Mouse (Mus musculus) retina, postnatal 7 days (tissue): Measurements from ENCODE around the gene Pcolce.
A peak's percentile ranks its signal among the peaks of the same experiment; 100 is the strongest.

ENCODE experiments used
- DNase-seq: peaks from one replicate; pipeline ENCODE4 v3.0.0-alpha.2; 2012; ENCODE audit warnings: low read depth, low spot score

Gene Pcolce

DNA sequence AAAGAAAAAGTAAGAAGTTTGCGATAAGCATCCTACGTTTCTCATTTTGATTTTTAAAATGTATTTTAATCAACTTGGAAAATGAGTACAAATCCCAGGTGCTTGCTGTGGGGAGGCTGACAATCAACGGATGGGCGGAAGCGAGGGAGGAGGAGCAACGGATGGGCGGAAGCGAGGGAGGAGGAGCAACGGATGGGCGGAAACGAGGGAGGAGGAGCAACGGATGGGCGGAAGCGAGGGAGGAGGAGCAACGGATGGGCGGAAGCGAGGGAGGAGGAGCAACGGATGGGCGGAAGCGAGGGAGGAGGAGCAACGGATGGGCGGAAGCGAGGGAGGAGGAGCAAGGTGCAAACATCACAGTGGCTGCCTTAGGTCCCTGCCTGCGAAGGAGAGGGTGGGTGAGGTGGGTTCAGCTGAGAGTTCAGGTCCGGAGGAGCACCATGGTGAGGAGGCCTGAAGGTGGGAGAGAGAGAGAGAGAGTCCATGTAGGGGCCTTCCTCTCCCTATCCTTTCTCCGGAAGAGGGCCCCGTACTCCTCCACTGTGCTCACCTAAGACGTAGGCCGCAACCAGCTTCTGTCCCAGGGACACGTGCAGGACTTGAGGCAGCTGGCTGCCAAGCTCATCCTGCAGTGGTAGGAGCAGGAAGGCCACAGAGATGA, 16.9 kb downstream of the Pcolce start:
- DNase-seq, result no peak

DNA sequence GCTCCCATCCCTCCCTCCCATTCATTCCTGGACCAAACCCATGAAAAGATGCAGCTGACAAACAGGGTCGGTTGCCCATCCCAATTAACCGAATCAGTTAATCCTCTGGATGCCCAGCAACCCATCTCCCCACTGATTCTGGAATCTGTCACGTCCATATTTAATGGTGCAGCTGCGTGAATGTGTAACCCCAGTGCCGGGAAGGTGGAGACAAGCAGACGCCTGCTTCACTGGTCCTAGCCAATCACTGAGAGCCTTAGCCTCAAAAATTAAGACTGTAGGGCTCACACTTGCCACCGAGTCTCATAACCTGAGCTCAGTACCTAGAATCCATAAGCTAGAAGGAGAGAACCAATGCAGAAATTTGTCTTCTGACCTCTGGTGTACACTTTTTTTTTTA, 17.7 kb downstream of the Pcolce start:
- no peak for DNase-seq

DNA sequence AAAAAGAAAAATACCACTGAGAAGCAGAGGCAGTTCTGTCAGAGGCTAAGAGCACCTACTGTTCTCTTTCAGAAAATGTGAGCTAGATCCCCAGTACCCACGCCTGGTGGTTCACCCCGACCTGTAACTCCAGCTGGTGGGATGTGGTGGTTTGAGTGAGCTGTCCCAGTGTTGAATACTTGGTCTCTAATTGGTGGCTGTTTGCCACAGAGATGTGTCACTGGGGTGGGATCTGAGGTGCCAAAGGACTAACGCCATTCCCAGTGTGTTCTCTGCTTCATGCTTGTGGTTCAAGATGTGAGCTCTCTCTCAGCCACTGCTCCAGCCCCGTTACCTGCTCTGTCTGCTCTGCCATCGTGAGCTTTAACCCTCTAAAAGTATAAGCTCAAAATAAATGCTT, 23.1 kb downstream of the Pcolce start:
- no peak for DNase-seq

DNA sequence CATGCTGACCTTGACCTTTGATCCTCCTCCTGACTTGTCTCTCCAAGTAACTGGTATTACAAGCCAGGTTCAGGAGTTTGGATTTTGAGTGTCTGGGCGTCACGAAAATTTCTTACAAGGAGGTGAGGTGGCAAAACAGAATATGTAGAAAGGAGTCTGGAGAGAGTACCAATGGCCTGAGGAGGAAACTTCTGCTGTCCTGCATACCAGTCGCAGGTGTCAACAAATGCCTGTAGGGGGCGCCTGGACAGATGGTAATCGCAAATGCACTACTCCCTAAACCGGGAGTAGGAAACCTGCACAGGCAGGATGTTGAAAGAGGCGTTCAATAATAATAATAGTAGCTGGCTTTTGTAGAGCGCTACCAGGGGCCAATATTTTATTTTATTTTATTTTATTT, 28.6 kb downstream of the Pcolce start:
- DNase-seq, result peak; percentile 54

DNA sequence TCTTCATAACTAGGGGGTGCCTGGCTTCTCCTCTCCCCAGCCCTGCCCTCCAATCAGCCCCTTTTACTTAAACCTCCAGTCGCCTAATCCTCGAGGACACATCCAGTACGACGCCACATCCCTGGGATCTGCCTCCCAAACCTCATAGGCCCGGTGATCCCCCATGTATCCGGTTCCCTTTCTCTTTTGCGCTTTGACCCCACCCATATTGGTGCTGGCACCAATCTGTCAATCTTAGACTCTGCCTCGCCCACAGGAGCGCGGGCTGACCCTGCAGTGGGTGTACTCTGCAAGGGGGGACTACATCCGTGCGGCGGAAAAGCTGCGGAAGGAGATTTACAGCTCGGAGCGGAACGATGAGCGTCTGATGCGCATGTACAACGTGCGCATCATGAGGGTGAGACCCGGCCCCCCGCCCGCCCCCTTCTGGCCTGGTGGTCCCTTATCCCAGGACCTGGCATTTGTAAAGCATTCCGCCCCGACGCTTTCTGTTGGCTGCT, 29.9 kb downstream of the Pcolce start:
- DNase-seq, result peak; percentile 40

DNA sequence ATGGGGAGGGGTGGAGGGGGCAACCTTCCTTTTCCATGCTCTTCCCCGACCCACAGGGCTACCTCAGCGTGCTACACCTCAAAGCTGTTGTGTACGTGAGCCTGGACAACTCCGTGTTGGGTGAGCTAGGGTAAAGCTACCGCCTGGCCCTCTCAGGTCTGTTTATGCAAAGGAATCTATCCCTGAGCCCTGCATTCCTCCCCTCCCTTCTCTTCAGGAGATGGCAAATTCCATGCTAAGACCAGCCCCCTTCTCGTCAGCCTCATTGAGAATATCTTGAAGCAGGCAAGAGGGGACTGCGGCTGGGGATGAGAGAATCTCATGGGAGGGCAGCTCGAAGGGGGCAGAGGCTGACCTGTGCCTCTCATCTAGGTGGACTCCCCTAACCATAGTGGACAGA, 30.9 kb downstream of the Pcolce start:
- no peak for DNase-seq

DNA sequence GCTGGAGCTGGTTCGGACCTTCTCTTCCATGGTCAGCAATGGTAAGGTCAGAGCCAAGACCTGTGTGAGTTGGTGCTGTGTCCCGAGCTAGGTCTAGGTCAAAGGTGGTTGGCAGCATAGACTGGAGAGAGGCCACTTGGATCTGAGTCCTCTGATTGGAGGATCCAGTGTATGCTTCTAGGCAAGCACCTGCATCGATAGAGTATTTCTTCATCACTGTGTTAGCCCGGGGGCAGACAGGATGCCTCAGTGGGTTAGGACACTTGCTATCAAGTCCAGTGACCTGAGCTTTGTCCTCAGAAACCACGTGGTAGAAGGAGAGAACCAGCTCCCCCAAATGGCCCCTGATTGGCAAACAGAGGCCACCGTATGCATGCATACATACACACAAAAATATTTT, 33.3 kb downstream of the Pcolce start:
- DNase-seq, result no peak

DNA sequence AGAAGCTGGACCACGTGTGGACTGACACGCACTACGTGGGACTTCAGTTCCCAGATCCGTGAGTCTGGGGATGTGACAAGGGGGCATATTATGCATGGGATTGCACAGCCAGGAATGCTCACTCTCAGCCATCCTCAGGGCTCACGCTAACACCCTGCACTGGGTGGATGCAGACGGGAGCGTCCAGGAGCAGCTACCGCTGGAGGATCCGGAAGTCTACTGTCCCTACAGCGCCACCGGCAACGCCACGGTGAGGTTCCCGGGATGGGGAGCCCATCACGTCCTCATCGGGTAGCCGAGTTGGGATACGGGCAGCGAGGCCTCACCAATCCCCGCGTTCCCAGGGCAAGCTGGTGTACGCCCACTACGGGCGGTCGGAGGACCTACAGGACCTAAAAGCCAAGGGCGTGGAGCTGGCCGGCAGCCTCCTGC, 39.1 kb downstream of the Pcolce start:
- no peak for DNase-seq

DNA sequence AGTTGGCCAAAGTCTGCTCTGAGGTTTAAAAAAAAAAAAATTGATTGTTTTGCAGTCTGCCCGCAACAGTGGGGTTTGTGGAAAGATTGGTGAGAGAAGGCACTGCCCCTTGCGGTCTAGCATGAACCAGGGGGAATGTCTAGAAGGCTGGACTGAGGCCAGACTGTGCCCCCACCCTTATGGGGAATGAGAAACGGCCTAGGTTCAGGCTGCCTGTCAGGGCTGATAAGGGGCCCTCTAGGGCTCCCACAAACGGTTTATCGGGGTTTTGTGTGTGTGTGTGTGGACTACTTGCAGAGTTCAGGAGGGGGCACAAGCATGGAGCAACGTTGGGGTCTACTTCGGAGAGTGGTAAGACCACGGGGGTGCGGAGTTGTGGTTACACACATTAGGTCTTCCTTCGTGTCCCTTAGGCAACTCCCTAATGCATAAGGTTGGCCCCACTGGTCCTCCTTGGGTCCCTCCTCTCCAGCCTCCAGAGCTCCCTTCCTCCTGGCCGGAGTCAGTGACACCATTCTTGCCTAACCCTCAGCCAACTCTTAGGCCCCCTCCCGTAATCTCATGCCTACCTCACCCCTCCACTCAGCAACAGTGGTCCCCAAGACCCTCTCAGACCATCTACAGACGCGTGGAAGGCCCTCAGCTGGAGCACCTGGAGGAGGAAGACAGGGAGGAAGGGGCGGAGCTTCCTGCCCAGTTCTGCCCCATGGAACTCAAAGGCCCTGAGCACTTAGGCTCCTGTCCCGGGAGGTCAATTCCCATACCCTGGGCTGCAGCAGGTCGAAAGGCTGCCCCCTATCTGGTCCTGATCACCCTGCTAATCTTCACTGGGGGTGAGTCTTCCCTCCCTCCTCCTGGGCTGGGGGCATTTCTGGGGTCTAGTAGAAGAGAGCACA, 42.6 kb downstream of the Pcolce start:
- no peak for DNase-seq

DNA sequence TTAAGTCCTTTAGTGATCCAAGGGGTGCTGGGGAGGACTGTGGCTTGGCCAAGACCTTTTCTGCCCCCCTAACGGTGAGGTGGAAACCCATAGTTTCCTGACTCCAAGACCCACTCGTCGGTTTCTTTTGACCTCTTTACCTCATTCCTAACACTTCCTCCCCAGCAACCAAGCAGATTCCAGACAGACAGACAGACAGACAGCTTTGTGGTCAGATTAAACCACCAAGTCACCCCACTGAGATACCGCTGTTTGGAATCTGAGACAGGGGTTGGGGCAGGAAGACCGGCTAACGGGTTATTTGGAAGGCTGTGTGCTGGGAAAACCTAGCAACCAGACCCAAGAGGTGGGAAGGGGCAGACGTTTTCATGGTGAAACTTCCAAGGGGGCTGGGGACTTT, 43.4 kb downstream of the Pcolce start:
- no peak for DNase-seq

DNA sequence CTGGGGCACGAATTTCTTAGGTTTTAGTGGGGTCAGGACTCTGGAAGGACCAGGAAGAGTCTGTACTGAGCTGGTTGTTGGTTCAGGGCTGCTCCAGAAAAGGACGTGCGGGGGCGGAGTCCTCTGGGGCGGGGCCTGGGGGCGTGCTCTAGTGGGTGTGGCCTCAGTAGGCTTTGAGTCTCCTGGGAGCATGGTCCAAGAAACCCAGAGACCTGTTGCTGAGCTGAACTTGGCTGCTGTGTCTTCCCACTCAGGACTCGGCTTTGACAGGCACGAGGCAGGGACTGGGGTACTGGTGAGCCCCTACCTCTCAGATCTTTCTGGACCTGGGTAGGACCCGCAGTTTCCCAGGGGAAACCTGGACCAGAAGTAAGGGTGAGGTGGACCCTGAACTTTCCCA, 43.9 kb downstream of the Pcolce start, which contains the start of gene Tfr2:
Tfr2 (plus strand) TSS at position 176 of the 400 bp plus-strand sequence.
- no peak for DNase-seq

DNA sequence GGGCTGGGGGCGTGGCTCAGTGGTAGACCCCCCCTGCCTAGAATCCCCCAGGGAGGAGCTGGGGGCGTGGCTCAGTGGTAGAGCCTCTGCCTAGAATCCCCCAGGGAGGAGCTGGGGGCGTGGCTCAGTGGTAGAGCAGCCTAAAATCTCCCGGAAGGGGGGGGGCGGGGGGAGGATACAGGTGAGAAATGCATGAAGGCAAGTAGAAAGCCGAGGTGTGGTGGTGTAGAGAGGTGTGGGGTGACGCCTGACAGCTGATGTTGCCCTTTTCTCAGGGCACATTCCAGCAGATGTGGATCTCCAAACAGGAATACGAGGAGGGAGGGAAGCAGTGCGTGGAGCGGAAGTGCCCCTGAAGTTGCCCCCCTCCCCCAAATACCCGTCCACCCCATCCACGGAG, 44.6 kb downstream of the Pcolce start:
- no peak for DNase-seq

DNA sequence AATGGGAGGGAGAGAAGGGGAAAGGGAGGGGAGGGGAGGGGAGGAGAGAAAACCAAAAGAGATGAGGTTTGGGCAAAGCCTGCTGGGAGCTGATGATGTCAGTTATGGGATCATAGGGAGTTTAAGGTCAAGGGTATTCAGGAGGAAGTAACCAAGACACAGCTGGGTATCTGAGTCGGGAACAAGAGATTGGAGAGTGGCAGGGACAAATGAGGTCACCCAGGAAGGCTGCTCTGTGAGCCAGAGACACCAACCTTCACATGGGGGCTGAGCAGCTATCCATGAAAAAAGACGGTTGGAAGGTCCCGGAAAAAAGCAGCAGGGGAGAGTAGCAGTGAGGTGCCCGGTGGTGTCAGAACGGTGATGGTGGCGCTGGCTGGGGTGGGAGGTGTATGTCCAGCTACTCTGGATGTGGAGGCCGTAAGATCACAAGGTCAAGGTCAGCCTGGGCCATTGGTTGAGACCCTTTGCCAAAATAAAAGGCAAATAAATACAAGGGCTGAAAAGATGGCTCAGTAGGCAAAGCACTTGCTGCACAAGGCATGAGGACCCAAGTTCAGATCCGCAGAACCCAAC, 45.3 kb downstream of the Pcolce start:
- DNase-seq, result no peak

DNA sequence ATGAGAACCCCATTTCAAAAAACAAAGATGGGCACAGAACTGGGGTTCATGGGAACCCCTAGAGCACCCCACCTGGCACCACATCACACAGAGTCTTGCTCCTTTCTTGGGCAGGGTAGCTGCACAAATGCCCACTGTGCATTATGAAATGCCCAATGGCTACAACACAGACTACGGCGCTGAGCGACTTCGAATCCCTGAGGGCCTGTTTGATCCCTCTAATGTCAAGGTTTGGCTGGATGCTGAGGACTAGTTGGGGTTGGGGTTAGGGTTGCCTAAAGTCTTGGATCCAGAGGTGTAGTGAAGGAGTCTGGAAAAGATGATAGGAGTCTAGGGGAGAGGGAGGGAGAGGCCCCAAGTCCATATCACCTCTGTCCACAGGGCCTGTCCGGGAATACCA, 47.2 kb downstream of the Pcolce start:
- no peak for DNase-seq

DNA sequence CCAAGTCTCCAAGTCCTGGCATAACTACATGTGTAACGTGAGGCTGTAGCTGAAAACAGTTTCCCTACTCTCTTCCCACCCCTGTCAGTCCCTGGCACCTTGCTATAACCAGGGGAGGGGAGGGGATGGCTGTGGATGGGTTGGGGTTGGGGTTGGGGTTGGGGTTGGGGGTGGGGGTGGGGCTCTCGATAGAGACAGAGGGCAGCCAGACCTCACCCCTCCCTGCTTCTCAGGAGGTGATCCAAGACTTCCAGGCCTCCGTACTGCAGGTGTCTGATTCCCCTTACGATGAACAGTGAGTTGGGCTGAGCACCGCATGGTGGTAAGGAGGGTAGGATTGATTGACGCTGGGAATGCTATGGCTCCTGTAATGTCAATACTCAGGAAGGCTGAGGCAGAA, 47.8 kb downstream of the Pcolce start:
- DNase-seq, result no peak

DNA sequence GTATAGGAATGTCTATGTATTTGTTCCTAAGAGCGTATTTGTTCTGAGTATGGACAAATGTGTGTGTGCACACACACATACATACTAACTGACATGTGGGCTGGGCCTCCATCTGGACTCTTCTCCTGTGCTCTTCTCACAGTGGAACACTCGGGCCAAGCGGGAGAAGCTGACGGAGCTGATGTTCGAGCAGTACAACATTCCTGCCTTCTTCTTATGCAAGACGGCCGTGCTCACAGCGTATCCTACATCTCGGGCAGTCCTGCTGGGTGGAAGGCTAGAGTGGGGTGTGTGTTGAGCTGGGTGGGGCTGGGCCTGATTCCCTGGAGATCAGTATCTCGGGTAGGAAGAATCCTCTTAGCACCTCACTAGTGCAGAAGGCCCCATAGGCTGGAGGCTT, 50.6 kb downstream of the Pcolce start:
- no peak for DNase-seq

DNA sequence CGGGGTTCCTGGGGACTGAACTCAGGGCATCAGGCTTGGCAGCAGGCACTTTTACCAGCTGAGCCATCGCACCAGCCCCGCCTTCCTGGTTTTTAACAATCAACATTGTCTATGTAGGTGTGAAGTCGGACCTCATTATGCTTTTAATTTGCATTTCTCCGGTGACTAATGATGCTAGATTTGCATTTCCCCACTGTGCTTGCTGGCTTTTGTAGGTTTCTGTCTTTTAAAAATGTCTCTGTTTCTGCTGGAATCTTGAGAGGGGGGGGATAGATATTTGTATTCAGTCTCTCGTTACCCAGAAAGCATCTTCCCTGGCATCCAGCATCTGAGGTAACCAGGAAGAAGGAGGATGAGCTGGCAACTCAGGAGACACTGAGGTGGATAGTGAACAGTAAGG, 52.0 kb downstream of the Pcolce start:
- DNase-seq, result no peak
